Mouse (Mus musculus): ENCODE data around the gene Gal3st1.

GRCm38 (mm10) chr11:4029343-4029742 lies 45.9 kb downstream of the Gal3st1 start:
- no peak for TF ChIP-seq CTCF (IDR thresholded peaks at IDR 0.05; ENCODE audit: borderline replicate concordance, insufficient read depth, low read depth, low read length)
- TF ChIP-seq POLR2A (IDR thresholded peaks at IDR 0.05; ENCODE audit: borderline replicate concordance, insufficient read depth, low read length) = no peak

All from cerebellum, adult 2 months (tissue).